Mouse (Mus musculus) spleen, postnatal 4 days (tissue): Measurements from ENCODE around the gene Cap1.

Experiments used
- DNase-seq, 2 experiments: peaks; one replicate each; pipeline ENCODE4 v3.0.0; 2022; ENCODE audit warnings: low spot score in 2 of 2

Cap1 gene

DNA sequence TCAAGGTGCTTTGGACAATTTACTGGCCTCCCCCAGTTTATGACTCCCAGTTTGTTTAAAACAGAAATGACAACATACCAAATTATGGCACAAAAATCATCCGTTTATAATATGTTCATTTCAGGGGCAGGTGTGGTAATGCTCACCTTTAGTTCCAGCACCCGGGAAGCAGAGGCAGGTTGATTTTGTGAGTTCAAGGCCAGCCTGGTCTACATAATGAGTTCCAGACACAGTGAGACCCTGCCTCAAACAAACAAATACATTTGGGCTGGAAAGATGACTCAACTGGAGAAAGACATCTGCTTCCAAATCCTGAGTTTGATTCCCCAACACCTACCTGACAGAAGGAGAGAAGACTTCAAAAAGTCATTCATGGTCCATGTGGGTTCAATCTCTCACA lies 1.5 kb upstream of the Cap1 start:
- no peak for DNase-seq

GRCm38 (mm10) chr4:122886579-122887254 lies 861 bp upstream of the Cap1 start:
- no peak for DNase-seq

DNA sequence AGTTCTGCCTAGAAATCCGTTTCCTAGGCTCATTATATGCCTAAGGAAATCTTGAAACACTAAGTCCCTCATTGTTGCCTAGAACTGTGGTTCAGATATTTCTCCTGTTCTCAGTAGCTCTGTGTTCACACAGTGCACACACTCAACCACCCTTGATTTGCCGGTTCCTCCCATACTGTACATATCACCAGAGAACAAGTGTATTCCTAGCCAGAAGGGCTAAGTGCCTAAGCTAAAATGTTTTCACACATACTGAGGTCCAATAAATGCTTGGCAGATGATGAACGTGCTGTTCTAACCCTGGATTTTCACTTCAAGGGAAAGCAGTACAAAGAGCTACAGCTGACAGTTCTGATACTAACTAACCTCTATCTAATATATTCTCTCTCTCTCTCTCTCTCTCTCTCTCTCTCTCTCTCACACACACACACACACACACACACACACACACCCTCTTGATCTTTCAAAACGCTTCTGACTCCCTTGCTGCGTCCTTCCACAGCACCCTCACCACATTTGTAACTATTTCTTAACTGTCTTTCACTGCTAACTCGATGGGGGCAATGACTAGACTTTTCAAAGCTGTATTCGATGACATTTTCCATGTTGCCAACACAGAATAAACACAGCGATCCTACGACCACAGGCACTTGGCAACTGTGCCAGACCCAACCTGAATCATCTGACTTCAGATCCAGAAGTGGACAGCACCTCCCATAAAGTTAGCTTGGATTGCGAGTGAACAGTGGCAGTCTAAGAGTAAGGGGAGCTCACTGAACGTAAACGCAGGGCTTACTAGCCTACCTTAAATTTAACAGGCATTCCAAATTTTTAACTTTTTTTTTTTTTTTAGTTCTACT lies 1.1 kb downstream of the Cap1 start:
- DNase-seq: no peak

DNA sequence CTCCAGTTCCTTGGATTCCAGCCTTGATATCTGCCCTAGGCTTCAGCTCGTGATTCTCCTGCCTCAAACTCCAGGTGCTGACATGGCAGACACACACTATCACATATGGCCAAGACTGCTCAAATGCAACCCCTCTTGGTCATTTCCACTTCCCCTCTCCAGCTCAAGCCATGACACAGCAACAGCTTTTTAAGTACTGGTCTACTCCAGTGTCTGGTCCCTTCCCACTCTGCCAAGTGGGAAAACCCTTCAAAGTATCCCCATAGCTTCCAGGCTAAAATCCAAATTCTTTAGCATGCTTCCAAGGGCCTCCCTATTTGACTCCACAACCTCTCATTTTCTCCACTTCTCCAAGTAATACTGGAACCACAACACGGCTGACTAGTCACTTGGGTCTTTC lies 1.8 kb downstream of the Cap1 start:
- no peak for DNase-seq

GRCm38 (mm10) chr4:122883294-122883693 lies 2.6 kb downstream of the Cap1 start:
- no peak for DNase-seq

DNA sequence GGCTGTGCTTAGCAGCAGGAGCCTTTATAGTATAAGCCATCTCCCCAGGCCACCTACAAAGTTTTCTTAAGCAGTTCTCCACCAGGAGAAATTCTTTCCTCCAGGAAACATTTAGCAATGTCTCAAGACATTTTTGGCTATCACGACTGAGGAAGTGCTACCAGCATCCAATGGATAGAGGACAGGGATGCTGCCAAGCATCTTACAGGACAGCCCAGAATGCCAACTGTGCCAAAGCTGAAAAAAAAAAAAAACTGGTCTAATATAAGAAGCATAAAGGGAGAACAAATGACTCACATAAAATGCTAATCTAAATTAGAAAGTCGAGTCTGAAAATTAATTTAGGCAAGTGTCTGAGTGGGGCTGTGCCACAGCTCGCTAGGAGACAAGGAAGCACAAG lies 3.3 kb downstream of the Cap1 start:
- no peak for DNase-seq

GRCm38 (mm10) chr4:122878333-122879070 lies 7.4 kb downstream of the Cap1 start:
- no peak for DNase-seq

DNA sequence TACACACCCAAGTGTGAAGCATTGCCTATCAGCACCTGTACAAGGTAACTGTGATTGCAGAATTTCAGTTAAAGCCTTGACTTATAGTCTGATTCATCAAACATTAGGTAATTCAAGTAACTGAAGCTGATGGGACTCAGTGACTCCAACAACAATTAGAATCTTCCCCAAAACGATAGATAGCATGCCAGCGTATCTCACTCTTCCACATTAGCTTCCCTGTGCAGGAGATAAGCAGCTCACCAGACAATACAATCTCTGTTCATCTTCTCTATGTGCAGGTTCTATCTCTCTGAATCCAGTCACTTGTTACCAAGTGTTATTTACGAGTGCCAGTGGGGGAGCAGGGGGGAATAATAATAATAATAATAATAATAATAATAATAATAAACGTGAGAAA lies 12.3 kb downstream of the Cap1 start:
- no peak for DNase-seq

GRCm38 (mm10) chr4:122873003-122873402 lies 12.9 kb downstream of the Cap1 start:
- no peak for DNase-seq

- no peak for DNase-seq
Observed at GRCm38 (mm10) chr4:122871989-122872388, 13.9 kb downstream of the Cap1 start.

- no peak for DNase-seq
Observed at GRCm38 (mm10) chr4:122871269-122871668, 14.6 kb downstream of the Cap1 start.

- DNase-seq: no peak
Observed at GRCm38 (mm10) chr4:122870741-122871140, 15.1 kb downstream of the Cap1 start.

DNA sequence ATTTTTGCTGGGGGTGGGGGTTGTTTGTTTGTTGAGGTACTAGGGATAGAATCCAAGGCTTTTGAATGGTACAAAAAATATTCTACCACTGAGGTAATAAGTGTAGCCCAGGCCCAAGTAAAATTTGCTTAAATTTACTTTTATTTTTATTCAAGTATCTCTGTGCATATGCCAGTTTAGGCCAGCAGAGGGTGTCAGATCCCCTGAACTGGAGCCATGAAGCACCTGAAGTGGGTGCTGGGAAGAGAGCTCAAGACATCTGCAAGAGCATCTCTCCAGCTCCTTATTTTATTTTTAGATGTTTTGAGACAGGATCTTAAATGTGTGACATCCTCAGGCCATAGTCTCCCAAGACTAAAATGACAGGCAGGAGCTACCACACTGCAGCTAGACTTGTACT lies 15.8 kb downstream of the Cap1 start:
- DNase-seq: no peak

- DNase-seq: no peak
Observed at GRCm38 (mm10) chr4:122868041-122868440, 17.8 kb downstream of the Cap1 start.

DNA sequence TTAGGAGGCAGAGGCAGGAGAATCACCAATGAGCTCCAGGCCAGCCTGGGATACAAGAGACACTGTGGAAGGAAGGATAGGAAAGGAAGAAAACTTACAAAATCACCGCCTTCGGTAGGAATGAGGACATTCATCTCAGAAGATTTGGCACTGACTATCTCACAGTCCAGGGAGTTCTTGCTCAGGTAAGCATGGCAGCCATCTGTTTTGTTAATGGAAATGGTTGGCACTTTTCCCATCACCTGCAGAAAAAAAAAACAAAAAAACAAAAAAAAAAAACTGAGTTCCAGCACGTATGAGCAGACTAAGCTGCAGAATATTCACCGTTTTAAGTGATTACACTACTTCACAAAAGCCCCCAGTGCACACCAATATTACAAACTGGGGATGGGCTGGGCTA lies 24.0 kb downstream of the Cap1 start:
- no peak for DNase-seq

- DNase-seq: no peak
Observed at GRCm38 (mm10) chr4:122859096-122859674, 26.7 kb downstream of the Cap1 start.

DNA sequence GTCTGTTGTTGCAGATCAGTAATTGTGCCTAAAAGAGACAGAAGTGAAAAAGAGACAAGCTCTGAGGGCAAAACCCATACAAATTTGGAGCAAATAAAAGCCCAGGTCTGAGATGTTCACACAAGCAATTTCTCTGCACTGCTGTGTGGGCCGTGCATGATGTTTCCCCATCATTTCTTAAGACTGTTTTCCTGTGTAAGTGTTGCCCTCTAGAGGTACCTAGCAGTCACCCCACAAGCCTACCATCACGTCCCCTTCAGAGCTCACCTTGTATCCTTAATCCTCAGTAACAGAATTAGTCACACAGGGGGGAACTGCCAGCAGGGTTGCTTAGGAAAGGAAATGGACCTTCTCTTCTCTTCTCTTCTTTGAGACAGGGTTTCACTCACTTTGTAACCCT lies 27.9 kb downstream of the Cap1 start:
- no peak for DNase-seq

DNA sequence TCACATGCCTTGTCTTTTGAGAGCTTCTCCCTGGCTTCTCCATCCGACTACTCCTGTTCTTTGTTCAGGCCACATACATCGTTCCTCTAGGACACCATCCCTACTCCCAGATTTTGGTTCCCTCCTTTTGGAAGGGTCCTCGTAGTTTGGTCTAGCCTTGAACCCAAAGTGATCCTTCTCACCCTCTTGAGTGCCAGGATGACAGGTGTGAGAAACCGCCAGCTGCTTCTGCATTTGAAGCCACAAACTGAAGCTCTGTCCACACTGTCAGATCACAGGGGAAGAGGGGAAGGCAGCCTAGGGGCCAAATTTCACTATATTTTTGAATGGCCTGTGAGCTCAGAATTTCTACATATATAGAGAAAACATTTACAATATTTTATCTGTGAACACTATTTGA lies 31.1 kb downstream of the Cap1 start:
- no peak for DNase-seq

GRCm38 (mm10) chr4:122853691-122854090 lies 32.2 kb downstream of the Cap1 start:
- no peak for DNase-seq

DNA sequence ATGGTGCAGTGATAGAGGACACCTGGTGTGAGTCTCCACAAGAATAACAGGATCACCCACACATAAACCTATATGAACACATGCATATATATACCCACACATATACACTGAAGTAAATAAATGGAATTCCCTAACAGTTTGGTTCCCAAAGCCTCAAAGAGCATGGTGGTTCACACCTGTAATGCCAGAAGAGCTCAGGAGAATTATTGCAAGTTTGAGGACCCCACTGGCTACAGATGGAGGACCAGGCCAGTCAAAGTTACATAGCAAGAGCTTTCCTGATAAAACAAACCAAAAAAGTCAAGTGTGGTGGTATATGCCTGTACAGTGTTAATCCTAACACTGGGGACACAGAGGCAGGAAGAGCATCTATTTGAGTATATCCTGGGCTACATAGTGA lies 34.3 kb downstream of the Cap1 start:
- no peak for DNase-seq

- peak; percentile 52 to 73 for DNase-seq
Observed at GRCm38 (mm10) chr4:122848150-122848621, 37.7 kb downstream of the Cap1 start.

- DNase-seq: no peak
Observed at GRCm38 (mm10) chr4:122838416-122838815, 47.4 kb downstream of the Cap1 start.
